Mouse (Mus musculus): ENCODE measurements around the gene Gm48551. TPM values are rescaled to one million over a fixed set of nuclear protein-coding genes. Genes with fewer than 3 reads are reported as not detected.

Gene Gm48551
- polyA plus RNA-seq, 2 experiments from 2014 or later, result 1.1 to 1.2 TPM

DNA sequence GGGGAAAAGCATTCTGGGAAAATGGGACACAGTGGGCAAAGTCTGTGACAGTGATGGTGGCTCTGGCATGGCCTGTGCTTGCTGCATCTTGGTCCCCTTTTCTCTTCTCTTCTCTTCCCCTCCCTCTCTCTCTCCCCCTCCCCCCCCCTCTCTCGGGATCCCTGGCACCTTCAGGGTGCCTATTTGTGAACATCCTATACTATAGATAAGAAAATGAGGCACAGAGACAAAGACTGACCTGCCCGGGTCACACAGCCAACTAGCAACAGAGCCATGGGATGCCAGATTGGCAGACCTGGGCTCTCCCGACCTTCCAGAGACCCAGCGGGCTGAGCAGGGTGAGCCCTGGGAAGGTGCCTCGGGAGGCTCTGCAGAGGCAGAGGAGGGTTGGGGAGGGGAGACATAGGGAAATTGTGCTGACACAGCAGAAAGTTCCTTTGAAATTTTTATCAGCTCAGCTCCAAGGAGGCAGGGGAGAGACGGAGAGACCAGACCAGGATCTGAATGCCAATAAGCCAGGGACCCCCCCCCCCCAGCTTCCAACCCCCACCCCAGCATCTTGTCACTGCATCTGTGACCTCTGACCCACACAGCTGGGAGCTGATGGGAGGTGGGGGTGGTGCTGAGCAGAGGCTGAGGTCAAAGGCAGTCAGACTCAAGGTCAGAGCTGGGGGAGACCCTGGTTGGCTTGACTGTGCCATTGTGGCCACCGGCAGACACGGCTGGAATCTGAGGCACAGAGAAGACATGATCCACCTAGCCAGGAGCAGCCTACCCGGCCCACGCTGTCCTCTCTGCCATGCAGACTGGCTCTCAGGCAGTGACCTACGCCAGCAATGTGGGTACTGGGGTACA, 34.2 kb downstream of the Gm48551 start:
- no peak for ATAC-seq

- no peak for ATAC-seq
Measured at GRCm38 (mm10) chr10:81419111-81419928, 35.1 kb downstream of the Gm48551 start.

- ATAC-seq, result no peak
Measured at GRCm38 (mm10) chr10:81420191-81420767, 36.0 kb downstream of the Gm48551 start.

DNA sequence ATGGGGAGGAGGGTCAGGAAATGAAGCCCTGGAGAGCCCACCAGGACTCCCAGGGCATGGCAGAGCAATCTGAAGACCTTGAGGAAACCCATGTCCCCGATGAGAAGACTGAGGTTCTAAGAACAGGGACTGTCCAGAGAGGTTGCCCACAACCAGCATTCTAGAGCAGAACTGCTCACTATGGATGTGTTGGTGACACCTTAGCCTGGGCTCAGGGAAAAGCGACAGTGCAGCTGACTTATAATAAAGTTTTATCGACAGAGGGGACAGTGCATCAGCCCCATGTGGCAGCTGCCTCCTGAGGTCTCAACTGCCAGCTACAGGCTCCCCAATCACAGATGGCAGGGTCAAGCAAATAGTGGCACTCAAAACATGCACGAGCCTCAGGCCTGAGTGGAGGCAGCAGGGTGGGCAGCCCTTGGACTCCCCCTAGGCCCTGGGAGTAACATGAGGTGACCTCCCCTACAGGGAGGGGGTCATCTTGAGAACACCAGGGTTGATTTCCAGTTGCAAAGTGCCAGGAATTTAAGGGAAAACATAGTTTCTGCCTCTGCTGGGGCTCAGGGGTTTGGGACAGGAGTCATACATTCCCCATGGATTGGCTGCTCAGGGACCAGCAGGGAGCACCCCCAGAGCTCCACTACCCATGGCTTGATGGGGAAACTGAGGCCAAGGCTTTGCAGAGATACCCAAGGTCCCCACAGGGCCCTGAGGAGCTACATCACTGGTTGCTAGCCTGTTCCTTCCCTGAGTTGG, 37.0 kb downstream of the Gm48551 start:
- no peak for ATAC-seq

DNA sequence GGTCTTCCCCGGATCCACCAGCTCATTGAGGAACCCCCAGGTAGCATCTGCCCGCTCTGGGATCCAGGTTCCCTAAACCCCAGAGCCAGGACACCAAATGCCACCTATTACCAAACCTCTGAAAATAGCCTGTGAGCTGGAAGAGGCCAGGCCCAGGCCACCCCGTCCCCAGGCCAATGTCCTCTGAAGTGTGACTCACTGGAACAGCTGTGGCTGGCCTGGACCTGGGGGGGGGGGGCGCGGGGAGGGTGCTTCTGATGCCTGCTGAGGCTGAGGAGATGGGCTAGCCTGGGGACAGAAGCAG, 37.5 kb downstream of the Gm48551 start:
- no peak for ATAC-seq

GRCm38 (mm10) chr10:81422191-81422590, 37.9 kb downstream of the Gm48551 start:
- no peak for ATAC-seq

GRCm38 (mm10) chr10:81422661-81423217, 38.5 kb downstream of the Gm48551 start:
- no peak for ATAC-seq

DNA sequence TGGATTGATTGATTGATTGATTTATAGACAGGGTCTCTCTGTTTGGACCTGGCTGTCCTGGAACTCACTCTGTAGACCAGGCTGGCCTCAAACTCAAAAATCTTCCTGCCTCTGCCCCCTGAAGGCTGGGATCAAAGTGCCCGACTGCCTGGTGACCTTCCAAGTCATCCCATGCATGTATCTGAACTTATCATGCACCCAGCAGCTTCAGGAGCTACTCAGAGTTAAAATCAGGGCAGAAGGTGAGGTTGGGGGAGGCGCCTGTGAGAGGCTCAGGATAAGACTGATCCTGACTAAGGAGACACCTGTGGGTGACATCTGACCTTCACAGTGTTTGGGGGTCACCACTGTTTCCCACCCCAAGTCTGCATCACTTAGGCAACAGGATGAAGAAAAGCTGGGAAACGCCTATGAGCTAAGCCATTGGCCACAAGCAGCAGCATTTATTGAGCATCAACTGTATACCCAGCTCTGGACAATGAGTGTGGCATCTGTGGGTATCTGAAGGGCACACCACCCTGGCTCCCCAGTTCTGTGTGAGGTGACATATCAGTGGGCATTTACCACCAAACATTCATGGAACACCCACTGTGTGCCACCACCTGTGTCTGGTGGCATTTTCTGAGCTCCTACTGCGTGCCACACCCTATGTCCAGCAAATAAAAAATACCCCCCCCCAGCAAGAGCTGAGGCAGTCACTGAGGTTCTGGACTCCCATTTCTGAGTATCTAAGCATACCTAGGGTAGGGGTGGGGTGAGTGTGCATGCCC, 39.4 kb downstream of the Gm48551 start:
- no peak for ATAC-seq

DNA sequence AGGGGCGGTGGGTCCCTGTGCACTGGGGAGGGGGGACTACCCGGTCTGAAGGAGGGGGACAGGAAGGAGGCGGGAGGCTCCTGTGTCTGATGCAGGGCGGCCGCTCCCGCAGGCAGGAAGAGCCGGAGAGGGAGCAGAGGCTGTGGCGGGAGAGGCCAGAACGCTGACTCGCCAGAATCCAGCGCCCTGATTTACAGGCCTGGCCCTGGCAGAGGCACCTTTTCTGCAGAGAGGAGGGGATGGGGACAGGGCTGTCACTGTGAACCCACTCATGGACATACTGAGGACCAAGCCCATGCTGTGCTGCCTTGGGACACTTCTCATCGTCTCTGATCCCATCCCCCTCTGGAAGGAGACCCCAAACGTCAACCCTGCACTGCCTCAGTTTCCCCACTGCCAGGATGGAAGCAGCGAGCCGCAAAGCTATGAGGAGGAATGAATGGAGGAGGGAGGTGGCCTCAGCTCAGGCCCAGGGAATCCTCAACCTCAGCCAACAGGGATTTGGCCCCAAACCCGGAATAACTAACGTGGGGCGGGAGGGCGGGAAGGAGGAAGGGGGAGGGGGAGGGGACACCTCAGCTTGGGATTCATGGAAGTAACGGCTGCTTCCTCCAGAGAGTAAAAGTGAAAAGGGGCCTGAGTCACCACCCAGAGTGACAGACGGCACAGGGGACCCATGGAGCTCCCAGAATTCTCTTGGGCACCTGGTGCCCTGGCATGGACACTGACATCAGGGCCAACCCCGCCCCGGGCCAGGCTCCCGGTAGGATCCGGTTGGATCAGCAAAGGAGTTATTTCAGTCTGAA, 40.2 kb downstream of the Gm48551 start:
- no peak for ATAC-seq

GRCm38 (mm10) chr10:81425236-81425850, 41.1 kb downstream of the Gm48551 start:
- ATAC-seq, result no peak

- ATAC-seq, result no peak
Measured at GRCm38 (mm10) chr10:81426081-81426671, 41.9 kb downstream of the Gm48551 start.

DNA sequence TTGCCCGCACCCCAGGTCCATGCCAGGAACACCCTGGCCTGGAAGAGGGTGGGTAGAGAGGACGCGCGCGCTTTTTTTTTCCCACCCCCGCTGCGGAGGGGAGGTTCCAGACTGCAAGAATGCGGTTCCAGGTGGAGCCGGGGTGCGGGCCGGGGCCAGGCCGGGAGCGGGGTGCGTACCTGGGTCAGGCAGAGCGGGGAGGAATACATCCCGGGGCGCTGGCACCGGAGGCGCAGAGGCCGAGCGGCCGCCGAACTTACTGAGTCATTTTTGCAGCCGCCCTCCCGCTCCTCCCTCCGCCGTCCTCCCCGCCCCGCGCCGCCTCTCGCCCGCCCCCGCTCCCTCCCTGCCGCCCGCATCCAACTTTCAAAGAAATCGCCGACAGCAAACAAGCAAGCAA, 42.6 kb downstream of the Gm48551 start:
- ATAC-seq, result no peak

DNA sequence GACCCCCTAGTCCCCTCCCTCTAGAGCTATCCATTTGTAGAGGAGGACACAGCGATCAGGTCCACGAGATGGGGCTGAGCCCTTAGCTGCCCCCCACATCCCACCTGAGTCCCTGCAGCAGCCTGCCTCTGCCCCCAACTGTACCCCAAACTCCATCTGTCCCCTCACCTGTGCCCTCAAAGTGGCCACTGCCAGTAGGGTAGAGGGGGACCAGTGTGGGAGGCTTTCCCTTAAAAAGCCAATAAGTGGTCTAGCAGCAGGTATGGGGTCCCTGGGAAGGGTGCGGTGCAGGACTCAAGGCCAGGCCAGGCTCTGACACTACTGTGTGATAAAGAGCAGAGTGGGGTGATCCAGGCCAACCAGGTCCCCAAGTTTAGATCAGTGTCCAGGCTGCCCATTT, 43.1 kb downstream of the Gm48551 start:
- ATAC-seq, result no peak

DNA sequence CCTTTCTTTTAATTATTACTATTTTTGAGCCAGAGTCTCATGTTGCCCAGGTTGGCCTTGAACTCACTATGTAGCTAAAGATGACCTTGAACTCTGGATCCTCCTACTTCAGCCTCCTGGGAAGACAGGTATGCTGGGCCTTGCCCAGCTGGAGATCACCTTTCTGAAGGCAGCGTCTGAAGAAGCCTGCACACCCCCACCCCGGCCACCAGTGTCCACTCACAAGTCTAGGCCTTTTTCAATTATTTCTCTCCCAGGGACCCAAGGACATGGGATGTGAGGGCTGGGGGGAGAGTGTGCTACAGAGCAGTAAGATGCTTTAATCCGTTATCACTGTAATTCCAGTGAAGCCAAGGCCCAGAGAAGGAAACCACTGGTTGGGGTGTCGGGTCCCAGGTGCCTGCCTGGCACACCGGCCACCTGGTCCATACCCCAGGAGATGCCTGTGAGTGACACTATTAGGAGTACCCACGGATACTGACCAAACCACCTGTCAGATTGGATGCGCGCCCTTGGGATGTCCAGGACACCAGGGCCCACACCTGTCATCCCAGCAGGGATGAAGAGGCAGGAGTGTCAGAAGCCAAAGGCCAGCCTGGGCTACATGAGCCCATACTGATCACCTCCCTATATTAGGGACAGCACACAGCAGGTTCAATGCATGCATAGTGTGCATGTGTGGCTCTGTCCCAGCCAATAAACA, 43.7 kb downstream of the Gm48551 start:
- no peak for ATAC-seq

GRCm38 (mm10) chr10:81428507-81428870, 44.2 kb downstream of the Gm48551 start:
- ATAC-seq, result no peak

GRCm38 (mm10) chr10:81429092-81429491, 44.8 kb downstream of the Gm48551 start:
- no peak for ATAC-seq

- no peak for ATAC-seq
Measured at GRCm38 (mm10) chr10:81429605-81430061, 45.4 kb downstream of the Gm48551 start.

DNA sequence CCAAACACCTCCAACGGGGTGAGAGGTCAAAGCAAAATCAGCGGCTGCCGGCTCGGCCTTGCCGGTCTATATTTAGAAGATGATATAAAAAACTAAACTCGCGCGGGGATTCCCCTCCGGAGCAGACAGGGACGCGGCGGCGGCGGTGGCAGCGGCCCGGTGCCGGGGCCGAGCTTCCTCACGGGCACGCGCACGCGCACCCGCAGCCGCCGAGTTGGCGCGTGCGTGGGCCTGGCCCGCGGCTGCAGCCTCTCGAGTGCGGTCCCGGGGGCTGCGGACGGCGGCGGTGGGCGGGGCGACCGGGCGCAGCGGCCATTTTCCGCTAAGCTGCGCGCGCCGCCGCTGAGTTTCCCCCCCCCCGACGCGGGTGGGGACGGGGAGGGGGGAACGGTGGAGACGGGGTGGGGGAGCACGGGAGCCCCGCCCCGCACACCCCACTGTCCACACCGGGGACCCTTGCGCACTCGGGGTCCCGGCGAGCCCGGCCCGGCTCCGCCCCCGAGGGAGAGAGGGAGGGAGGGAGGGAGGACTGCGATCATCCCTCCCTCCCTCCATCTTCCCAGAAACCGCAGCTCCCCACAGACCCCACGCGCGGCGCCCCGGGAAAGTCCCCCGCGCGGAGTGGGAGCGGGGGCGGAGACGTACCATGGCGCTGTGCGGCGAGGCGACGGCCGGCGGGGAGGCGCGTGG, 46.0 kb downstream of the Gm48551 start:
- no peak for ATAC-seq
